Mouse (Mus musculus) A20 (cell line): ENCODE data around the gene Tfdp2.

Source experiments
- DNase-seq: peaks from one replicate; pipeline ENCODE4 v3.0.0-alpha.2; 2011; ENCODE audit warnings: low read depth, low spot score

Gene Tfdp2

GRCm38 (mm10) chr9:96299324-96300008 is 103.4 kb downstream of the Tfdp2 start:
- DNase-seq: no peak

- no peak for DNase-seq
These were observed 112.7 kb downstream of the Tfdp2 start for GRCm38 (mm10) chr9:96308816-96309215.

- no peak for DNase-seq
These were observed 116.0 kb downstream of the Tfdp2 start for GRCm38 (mm10) chr9:96312074-96312473.

GRCm38 (mm10) chr9:96319333-96319732 is 123.3 kb downstream of the Tfdp2 start:
- no peak for DNase-seq

GRCm38 (mm10) chr9:96320551-96320980 is 124.5 kb downstream of the Tfdp2 start:
- no peak for DNase-seq

GRCm38 (mm10) chr9:96322411-96323152 is 126.5 kb downstream of the Tfdp2 start:
- DNase-seq: no peak

GRCm38 (mm10) chr9:96324502-96324901 is 128.4 kb downstream of the Tfdp2 start:
- no peak for DNase-seq

GRCm38 (mm10) chr9:96326496-96326923 is 130.4 kb downstream of the Tfdp2 start:
- no peak for DNase-seq

GRCm38 (mm10) chr9:96328226-96328625 is 132.2 kb downstream of the Tfdp2 start:
- peak; percentile 19 for DNase-seq

- DNase-seq: no peak
These were observed 135.1 kb downstream of the Tfdp2 start for GRCm38 (mm10) chr9:96331146-96331545.

GRCm38 (mm10) chr9:96345750-96346149 is 149.7 kb downstream of the Tfdp2 start:
- no peak for DNase-seq

GRCm38 (mm10) chr9:96348885-96349284 is 152.8 kb downstream of the Tfdp2 start:
- no peak for DNase-seq

GRCm38 (mm10) chr9:96350010-96350409 is 153.9 kb downstream of the Tfdp2 start:
- peak; percentile 75 for DNase-seq

- DNase-seq: no peak
These were observed 154.4 kb downstream of the Tfdp2 start for GRCm38 (mm10) chr9:96350476-96350875.

GRCm38 (mm10) chr9:96351771-96352170 is 155.7 kb downstream of the Tfdp2 start:
- DNase-seq: peak; percentile 41

- DNase-seq: peak; percentile 85
These were observed 157.2 kb downstream of the Tfdp2 start for GRCm38 (mm10) chr9:96353121-96353769.

- DNase-seq: peak; percentile 69
These were observed 157.7 kb downstream of the Tfdp2 start for GRCm38 (mm10) chr9:96353799-96354198.

GRCm38 (mm10) chr9:96360056-96360455 is 164.0 kb downstream of the Tfdp2 start:
- DNase-seq: peak; percentile 61

GRCm38 (mm10) chr9:96363581-96364140 is 167.6 kb downstream of the Tfdp2 start:
- DNase-seq: peak; percentile 61

- peak; percentile 98 for DNase-seq
These were observed 168.2 kb downstream of the Tfdp2 start, which contains the start of gene Atp1b3 for GRCm38 (mm10) chr9:96364141-96364838. Atp1b3 (minus strand) TSS chr9:96364442.

- peak; percentile 55 for DNase-seq
These were observed 169.3 kb downstream of the Tfdp2 start for GRCm38 (mm10) chr9:96365271-96365872.
